Mouse (Mus musculus) T-helper 1 cell (primary cell): ENCODE results near the gene D630045J12Rik.

Experiments used
- in situ Hi-C: fragments of 300-600 bp; cut with MboI, MseI; formaldehyde crosslinking; loops from one replicate; pipeline ENCODE4 v1.15.1; 2025; ENCODE audit warnings: high pct_unique_total_duplicates

Gene D630045J12Rik

DNA sequence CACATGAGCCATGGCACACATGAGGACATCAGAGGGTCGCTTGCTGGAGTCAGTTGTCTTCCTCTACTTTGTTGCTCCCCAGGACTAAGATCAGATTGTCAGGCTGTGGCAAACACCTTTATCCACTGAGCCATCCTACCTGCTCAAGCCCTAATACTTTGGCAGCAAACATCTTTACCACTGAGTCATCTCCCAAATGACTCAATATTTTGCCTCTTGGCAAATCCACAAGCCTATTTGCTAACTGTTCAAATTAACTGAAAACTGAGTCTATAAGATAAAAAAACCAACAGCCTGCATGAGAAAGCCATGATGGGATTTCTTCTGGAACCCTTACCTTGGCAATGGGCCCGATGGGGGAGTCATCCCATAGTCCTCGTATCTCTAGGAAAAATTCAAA is 114.7 kb downstream of the D630045J12Rik start:
- in situ Hi-C loops: no loop called here

- in situ Hi-C loops: no loop called here
Observed at GRCm38 (mm10) chr6:38134806-38135559, 118.8 kb downstream of the D630045J12Rik start.

DNA sequence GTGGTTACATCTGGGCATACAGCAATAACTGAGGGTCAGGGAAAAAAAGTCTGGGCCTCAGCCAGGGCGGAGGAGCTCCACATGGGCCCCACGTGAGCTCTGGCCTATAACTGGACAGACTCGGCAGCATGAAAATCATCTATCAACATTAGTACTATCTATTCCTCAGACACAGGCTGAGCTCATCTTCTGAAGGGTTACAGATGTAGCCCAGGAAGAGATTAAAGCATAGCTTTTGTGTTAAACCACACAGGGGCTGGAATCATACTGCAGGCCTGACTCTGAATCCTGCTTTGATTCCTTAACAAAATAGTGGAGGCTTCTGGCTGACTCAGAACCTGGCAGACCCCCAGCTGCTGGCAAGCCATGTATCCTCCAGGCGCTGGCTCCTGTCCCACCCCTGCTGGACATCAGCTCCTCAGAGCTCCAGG is 122.0 kb downstream of the D630045J12Rik start:
- in situ Hi-C loops: no loop called here

- in situ Hi-C loops: no loop called here
Observed at GRCm38 (mm10) chr6:38129883-38130282, 123.9 kb downstream of the D630045J12Rik start.

- in situ Hi-C loops: no loop called here
Observed at GRCm38 (mm10) chr6:38128115-38128514, 125.7 kb downstream of the D630045J12Rik start.

DNA sequence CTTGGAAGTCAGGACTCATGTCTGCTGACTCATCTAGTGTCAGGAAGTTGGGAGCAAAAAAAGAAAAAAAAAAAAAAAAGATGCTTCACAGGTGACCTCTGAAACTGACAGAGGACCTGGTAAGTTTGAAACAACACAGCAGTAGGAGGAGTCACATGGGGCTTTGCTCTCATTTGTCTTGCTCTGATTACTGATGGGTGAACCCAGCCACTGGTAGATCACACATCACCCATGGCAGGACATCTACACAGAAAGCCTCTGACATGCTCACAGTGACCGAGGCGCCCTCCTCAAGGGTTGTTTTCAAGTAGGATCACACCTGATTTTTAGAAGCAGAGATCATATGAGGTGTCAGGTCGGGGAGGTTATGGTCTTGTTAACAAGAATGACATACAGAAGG is 128.3 kb downstream of the D630045J12Rik start:
- in situ Hi-C loops: no loop called here

DNA sequence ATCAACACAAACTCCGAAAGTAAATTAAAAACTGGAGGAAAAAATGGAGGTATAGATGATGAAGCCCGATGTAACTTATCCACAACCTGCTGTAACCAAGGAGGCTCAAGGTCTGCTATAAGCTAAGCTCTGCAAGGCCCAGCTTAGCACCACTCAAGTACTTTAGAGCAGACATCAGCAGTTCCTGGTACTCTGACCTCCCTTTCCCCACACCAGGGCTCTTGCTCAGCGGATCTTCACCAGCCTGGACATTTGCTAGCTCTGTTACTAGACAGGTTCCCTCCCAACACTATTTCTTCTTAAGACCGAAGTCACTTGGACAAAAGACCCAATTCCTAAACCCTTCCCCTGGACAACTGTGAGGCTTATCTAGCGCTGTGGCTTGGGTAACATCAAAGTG is 128.9 kb downstream of the D630045J12Rik start:
- in situ Hi-C loops: no loop called here

GRCm38 (mm10) chr6:38124207-38124835 is 129.5 kb downstream of the D630045J12Rik start, which contains the start of gene Atp6v0a4:
Gene Atp6v0a4, minus strand, starts transcription at chr6:38124586.
- in situ Hi-C loops: no loop called here

DNA sequence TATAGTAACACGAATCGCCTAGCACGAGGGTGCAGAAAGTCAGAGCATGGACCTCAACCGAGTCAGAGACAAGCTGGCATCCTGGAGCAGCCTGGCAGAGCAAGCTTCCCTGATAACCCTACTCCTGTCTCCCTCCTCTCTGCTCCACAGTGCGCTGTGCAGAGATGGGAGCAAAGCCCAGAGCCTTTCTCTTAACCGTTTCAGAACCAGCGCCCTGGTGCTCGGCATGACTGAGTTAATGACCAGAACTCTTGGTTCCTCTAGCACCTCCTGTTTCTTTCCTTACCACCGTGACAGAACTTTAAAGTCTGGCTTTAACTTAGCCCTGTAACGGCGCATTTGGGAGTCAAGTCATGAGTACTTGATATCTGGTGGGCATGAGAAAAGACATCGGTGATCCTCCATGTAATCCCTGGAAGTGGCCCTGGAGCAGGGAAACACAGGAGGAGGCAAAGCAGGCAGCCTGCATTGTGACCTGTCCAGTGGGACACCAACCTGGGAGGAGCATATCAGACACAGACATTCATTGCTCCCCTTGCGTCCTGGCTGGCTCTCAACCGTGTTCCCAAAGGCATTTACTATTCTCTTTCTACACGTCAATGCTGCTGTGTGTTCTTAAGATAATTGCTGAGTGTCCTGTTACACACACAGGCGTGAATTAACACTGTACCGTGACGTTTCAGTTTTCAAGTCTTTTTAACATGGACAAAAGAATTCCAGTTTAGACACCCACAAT is 130.2 kb downstream of the D630045J12Rik start:
- in situ Hi-C loops: no loop called here

GRCm38 (mm10) chr6:38122791-38123190 is 131.0 kb downstream of the D630045J12Rik start:
- in situ Hi-C loops: no loop called here

DNA sequence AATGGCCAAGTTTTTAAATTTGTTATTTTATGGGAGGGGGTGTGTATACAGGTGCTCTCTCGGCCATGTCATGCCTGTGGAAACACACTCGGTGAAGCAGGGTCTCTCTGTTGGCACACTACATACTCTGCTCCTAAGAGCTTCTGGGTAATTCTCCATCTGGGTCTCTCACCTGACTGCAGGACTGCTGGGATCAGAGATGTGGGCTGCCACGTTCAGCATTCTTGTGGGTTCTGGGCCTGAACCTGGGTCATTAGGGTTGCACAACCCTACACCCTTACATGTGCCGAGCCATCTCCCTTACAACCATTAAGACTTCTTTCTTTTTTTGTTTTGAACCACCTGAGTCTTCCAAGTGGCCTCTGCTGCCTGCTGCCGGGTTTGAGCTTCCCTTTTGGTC is 132.0 kb downstream of the D630045J12Rik start:
- in situ Hi-C loops: no loop called here

DNA sequence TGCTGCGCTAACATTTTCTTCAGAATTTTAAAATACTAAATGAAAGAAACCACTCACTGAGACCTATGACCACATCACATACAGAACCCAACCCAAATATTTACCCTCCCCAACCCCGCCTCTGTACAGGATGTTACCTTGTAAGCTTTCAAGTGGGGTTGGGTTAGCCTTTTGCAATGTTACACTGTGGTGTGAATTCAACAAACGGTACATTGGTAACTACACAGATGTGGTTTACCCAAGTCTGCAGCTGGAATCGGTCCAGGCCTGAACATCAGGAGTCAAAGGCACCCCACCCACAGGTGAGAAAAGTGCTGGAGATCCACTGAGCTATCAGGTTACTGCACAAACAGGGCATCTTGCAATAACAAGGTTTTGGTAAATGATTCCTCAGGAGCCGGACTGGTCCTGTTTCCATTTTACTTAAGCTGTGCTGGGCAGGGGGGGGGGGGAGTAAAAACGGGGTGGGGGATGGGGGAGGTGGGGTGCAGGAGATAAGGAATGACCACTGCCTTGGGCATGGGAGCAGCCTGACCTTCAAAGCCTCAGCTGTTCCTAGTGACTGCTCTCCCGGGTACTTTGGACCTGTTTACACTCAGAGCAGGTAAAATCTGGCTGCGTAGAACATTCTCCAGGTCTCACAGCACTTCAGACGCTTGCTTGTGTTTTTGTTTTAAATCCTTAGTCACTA is 133.0 kb downstream of the D630045J12Rik start:
- in situ Hi-C loops: no loop called here

DNA sequence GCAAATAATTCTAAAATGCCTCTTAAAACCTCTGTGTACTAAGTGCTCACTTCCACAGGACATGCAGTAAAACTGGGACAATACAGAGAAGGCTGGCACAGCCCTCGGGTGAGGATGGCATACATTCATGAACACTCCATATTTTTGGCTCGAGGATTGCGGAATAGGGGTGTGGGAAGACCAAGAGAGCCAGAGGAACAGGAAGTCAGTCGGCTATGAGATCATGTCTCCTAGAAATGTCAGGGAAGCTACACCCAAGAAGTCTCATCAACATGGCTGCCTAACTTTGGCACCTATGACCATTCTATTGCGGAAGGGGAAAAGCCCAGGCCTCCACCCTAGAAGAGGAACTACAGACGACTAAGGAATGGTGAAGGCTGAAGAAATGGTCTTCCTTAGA is 135.5 kb downstream of the D630045J12Rik start:
- in situ Hi-C loops: no loop called here

GRCm38 (mm10) chr6:38116107-38116770 is 137.6 kb downstream of the D630045J12Rik start:
- in situ Hi-C loops: no loop called here

DNA sequence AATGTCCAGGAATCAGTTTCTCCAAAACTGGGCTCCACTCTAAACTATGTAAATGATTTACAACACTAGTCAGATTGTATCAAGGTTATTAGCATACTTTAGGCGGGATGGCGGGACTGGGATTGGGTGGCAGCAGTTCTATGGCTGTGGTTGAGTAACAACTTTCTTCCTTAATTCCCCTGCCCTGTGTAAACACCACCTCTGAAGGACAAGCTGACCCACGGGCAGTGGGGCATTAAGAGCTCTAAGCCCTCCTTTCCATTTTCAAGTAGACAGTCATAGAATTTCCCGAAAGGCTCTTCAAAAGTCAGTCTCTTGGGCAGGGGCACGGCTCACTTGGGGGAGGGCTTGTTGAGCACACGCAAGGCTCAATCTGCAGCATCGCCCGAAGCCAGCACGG is 142.9 kb downstream of the D630045J12Rik start:
- in situ Hi-C loops: no loop called here

GRCm38 (mm10) chr6:38109871-38110270 is 143.9 kb downstream of the D630045J12Rik start:
- in situ Hi-C loops: no loop called here

- in situ Hi-C loops: no loop called here
Observed at GRCm38 (mm10) chr6:38109160-38109795, 144.5 kb downstream of the D630045J12Rik start, which contains the start of gene Tmem213. Gene Tmem213, plus strand, starts transcription at chr6:38109255.

GRCm38 (mm10) chr6:38108449-38108848 is 145.4 kb downstream of the D630045J12Rik start:
- in situ Hi-C loops: no loop called here

- in situ Hi-C loops: no loop called here
Observed at GRCm38 (mm10) chr6:38105924-38106323, 147.9 kb downstream of the D630045J12Rik start.

- in situ Hi-C loops: no loop called here
Observed at GRCm38 (mm10) chr6:38103775-38104174, 150.0 kb downstream of the D630045J12Rik start.
